Mouse (Mus musculus) heart, adult 2 months (tissue): ENCODE data around the gene Map3k1.

ENCODE experiments used
- CTCF ChIP-seq: fragments of 200-600 bp; IDR thresholded peaks from 2 replicates; pipeline ENCODE4 v1.8.1; 2022; ENCODE audit warnings: antibody characterized with exemption, mild to moderate bottlenecking, moderate library complexity
- EP300 ChIP-seq: fragments of 200-500 bp; IDR thresholded peaks from 2 replicates; pipeline ENCODE4 v1.6.1; 2011; ENCODE audit warnings: low read depth, low read length, control low read depth; ENCODE audit not compliant: insufficient read depth
- POLR2A ChIP-seq: fragments of 200-500 bp; IDR thresholded peaks from 2 replicates; pipeline ENCODE4 v1.6.1; 2011; ENCODE audit warnings: mild to moderate bottlenecking, low read depth, low read length, control low read depth; ENCODE audit not compliant: insufficient read depth

GRCm38 (mm10) chr13:111800866-111801265 lies 7.9 kb downstream of the Map3k1 start:
- TF ChIP-seq POLR2A (no peak), CTCF (no peak), EP300 (no peak)
